Mouse (Mus musculus): ENCODE results near the gene Vsig4.

GRCm38 (mm10) chrX:96235775-96236174 lies 57.5 kb downstream of the Vsig4 start:
- TF ChIP-seq CTCF (IDR thresholded peaks at IDR 0.05; ENCODE audit: low read depth): no peak
- no peak for TF ChIP-seq EP300 (IDR thresholded peaks at IDR 0.05; ENCODE audit: low read depth)

All from liver, embryonic 14.5 days (tissue).